Mouse (Mus musculus): ENCODE results near the gene Mfap4. TPM values are rescaled to one million over a fixed set of nuclear protein-coding genes. Genes with fewer than 3 reads are reported as not detected.

The Mfap4 gene
- polyA plus RNA-seq (2014; fragmentation: Nextera tagmentation; extraction: Ambion mirVana) = 615 and 660 TPM in 2 replicates

DNA sequence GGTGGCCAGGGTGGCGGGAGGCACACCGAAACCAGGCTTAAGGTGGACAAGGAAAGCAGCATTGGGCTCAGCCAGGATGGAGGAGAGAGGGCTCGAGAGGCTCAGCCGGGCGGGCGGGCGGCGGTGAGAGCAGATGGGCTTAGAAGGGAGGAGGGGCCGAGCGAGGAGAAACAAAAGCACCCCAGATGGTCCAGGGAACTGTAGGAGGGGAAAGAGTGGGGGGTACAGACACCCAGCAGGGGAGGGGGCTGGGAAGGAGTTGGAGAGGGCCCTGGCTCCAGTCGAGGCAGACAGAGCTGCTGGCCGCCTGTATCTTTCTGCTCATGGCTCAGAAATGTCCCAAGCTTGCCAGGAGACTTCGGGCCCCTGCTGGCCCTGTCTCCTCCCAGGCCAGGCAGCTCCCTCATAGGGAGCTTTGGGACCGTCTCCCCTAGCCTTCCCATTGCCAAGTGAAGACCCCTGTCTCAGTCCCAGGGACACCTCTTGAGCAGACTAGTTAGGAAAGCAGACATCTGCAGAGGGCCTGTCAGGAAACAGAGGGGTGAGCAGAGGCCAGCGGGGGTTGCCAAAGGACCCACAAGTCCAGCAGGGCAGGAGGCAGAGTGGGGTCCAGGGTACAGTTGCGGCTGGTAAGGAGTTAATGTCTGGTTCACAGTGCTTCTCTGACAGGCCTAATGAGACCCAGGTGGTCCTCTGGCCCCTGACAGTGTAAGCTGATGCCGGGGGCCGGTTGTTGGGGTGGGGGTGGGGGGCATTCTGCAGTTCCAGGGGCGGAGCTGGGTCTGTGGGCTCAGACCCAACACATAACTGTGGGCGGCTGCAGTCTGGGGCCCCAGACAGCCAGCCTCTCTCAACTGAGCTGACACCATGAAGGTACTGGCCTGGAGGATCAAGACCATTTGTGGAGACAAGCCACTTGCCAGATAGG lies at the start of gene Mfap4:
Gene Mfap4 (plus strand): TSS at position 819 of the 928 bp plus-strand sequence.
- peaks cover 26% of the 10 kb centered on the region for H3K4me1 ChIP-seq (ENCODE audit: insufficient read depth)
- no peaks in the 10 kb centered on the region for H3K27me3 ChIP-seq (ENCODE audit: insufficient read depth, low read length)
- H3K9ac ChIP-seq = peak within 1 kb of the TSS; percentile 55
- no peaks in the 10 kb centered on the region for H3K9me3 ChIP-seq (ENCODE audit: low read depth, low read length)
- peak within 1 kb of the TSS; percentile 96 for H3K27ac ChIP-seq (ENCODE audit: low read depth)
- DNase-seq (peak; percentile 89), ATAC-seq (ENCODE audit: insufficient read depth) (peak; percentile 91)
- WGBS = 11% methylated on average over 20 of the region's 20 CpGs
- peaks cover 24% of the 10 kb centered on the region for H3K36me3 ChIP-seq (ENCODE audit: insufficient read depth)
- TF ChIP-seq CTCF (IDR thresholded peaks at IDR 0.05; ENCODE audit: low read depth) = no peak
- H3K4me3 ChIP-seq (ENCODE audit: low read depth, low read length) = peak within 1 kb of the TSS; percentile 45
- peak within 1 kb of the TSS; percentile 64 for H3K4me2 ChIP-seq

- no peak for TF ChIP-seq CTCF (IDR thresholded peaks at IDR 0.05; ENCODE audit: low read depth)
- no peaks in the 10 kb centered on the region for H3K9me3 ChIP-seq (ENCODE audit: low read depth, low read length)
- no peaks in the 10 kb centered on the region for H3K36me3 ChIP-seq (ENCODE audit: insufficient read depth)
- H3K27ac ChIP-seq (ENCODE audit: low read depth) = no peak overlapping the region
- ATAC-seq (ENCODE audit: insufficient read depth) (no peak), DNase-seq (no peak)
- no peak overlapping the region for H3K4me3 ChIP-seq (ENCODE audit: low read depth, low read length)
- H3K9ac ChIP-seq = no peak overlapping the region
- H3K4me2 ChIP-seq = no peak overlapping the region
- 58% methylated on average over 2 of the region's 2 CpGs for WGBS
- H3K4me1 ChIP-seq (ENCODE audit: insufficient read depth) = no peaks in the 10 kb centered on the region
- no peaks in the 10 kb centered on the region for H3K27me3 ChIP-seq (ENCODE audit: insufficient read depth, low read length)
Observed at GRCm38 (mm10) chr11:61436298-61436697, 48.9 kb upstream of the Mfap4 start.

- WGBS = 65% methylated on average over 3 of the region's 3 CpGs
- no peak for DNase-seq
Observed at GRCm38 (mm10) chr11:61439170-61439569, 46.1 kb upstream of the Mfap4 start.

GRCm38 (mm10) chr11:61440416-61440815 lies 44.8 kb upstream of the Mfap4 start:
- no peaks in the 10 kb centered on the region for H3K9me3 ChIP-seq (ENCODE audit: low read depth, low read length)
- no peak for TF ChIP-seq CTCF (IDR thresholded peaks at IDR 0.05; ENCODE audit: low read depth)
- H3K4me1 ChIP-seq (ENCODE audit: insufficient read depth) = no peaks in the 10 kb centered on the region
- no peak for ATAC-seq (ENCODE audit: insufficient read depth)
- H3K36me3 ChIP-seq (ENCODE audit: insufficient read depth) = no peaks in the 10 kb centered on the region
- H3K27me3 ChIP-seq (ENCODE audit: insufficient read depth, low read length) = no peaks in the 10 kb centered on the region
- 91% methylated on average over 4 of the region's 4 CpGs for WGBS
- no peak overlapping the region for H3K4me3 ChIP-seq (ENCODE audit: low read depth, low read length)
- DNase-seq = no peak
- H3K9ac ChIP-seq = no peak overlapping the region
- no peak overlapping the region for H3K27ac ChIP-seq (ENCODE audit: low read depth)
- H3K4me2 ChIP-seq = no peak overlapping the region

More at GRCm38 (mm10) chr11:61439170-61439569, 46.1 kb upstream of the Mfap4 start:
- no peak overlapping the region for H3K4me3 ChIP-seq (ENCODE audit: low read depth, low read length)
- H3K36me3 ChIP-seq (ENCODE audit: insufficient read depth) = no peaks in the 10 kb centered on the region
- no peaks in the 10 kb centered on the region for H3K9me3 ChIP-seq (ENCODE audit: low read depth, low read length)
- ATAC-seq (ENCODE audit: insufficient read depth) = no peak
- no peaks in the 10 kb centered on the region for H3K4me1 ChIP-seq (ENCODE audit: insufficient read depth)
- H3K27me3 ChIP-seq (ENCODE audit: insufficient read depth, low read length) = no peaks in the 10 kb centered on the region
- H3K27ac ChIP-seq (ENCODE audit: low read depth) = no peak overlapping the region
- no peak overlapping the region for H3K9ac ChIP-seq
- H3K4me2 ChIP-seq = no peak overlapping the region
- TF ChIP-seq CTCF (IDR thresholded peaks at IDR 0.05; ENCODE audit: low read depth) = no peak

DNA sequence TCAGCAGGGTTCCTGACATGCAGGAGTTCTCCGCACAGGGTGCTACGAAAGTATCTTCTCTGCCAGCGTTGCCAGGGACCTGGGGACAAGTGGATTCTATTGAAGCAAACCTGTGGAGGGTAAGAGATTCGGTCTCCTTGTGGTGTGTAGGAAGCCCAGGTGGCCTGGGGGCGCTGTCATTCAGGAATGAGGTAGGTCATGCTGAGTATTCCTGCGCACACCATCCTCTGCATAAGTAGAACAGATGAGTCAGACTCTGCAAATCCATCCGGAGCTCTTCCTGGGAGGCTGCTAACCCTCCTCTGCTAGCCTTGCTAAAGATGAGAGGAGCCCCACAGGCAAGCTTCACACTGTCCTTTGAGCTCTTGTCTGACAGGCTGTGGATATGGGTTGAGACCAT lies 43.6 kb upstream of the Mfap4 start:
- no peak overlapping the region for H3K9ac ChIP-seq
- H3K27ac ChIP-seq (ENCODE audit: low read depth) = no peak overlapping the region
- no peak for DNase-seq
- TF ChIP-seq CTCF (IDR thresholded peaks at IDR 0.05; ENCODE audit: low read depth) = no peak
- H3K4me1 ChIP-seq (ENCODE audit: insufficient read depth) = no peaks in the 10 kb centered on the region
- H3K9me3 ChIP-seq (ENCODE audit: low read depth, low read length) = no peaks in the 10 kb centered on the region
- no peak overlapping the region for H3K4me2 ChIP-seq
- 75% methylated on average over 7 of the region's 7 CpGs for WGBS
- no peak overlapping the region for H3K4me3 ChIP-seq (ENCODE audit: low read depth, low read length)
- H3K27me3 ChIP-seq (ENCODE audit: insufficient read depth, low read length) = no peaks in the 10 kb centered on the region
- no peak for ATAC-seq (ENCODE audit: insufficient read depth)
- H3K36me3 ChIP-seq (ENCODE audit: insufficient read depth) = no peaks in the 10 kb centered on the region

- no peak overlapping the region for H3K9ac ChIP-seq
- H3K27ac ChIP-seq (ENCODE audit: low read depth) = no peak overlapping the region
- H3K36me3 ChIP-seq (ENCODE audit: insufficient read depth) = no peaks in the 10 kb centered on the region
- H3K4me1 ChIP-seq (ENCODE audit: insufficient read depth) = peaks cover 8% of the 10 kb centered on the region; the same call in 1 of the 2 replicates
- DNase-seq (no peak), ATAC-seq (ENCODE audit: insufficient read depth) (no peak)
- no peak overlapping the region for H3K4me2 ChIP-seq
- no peaks in the 10 kb centered on the region for H3K9me3 ChIP-seq (ENCODE audit: low read depth, low read length)
- H3K4me3 ChIP-seq (ENCODE audit: low read depth, low read length) = no peak overlapping the region
- no peak for TF ChIP-seq CTCF (IDR thresholded peaks at IDR 0.05; ENCODE audit: low read depth)
- H3K27me3 ChIP-seq (ENCODE audit: insufficient read depth, low read length) = no peaks in the 10 kb centered on the region
- 81% methylated on average over 6 of the region's 6 CpGs for WGBS
Observed at GRCm38 (mm10) chr11:61443807-61444206, 41.4 kb upstream of the Mfap4 start.

GRCm38 (mm10) chr11:61447296-61447695 lies 37.9 kb upstream of the Mfap4 start:
- no peak for ATAC-seq (ENCODE audit: insufficient read depth)
- Histone ChIP-seq H3K4me3 (ENCODE audit: low read depth, low read length) (no peak overlapping the region), H3K36me3 (ENCODE audit: insufficient read depth) (no peaks in the 10 kb centered on the region), H3K4me1 (ENCODE audit: insufficient read depth) (peaks cover 9% of the 10 kb centered on the region; the same call in 1 of the 2 replicates), H3K9ac (no peak overlapping the region), H3K27me3 (ENCODE audit: insufficient read depth, low read length) (no peaks in the 10 kb centered on the region), H3K27ac (ENCODE audit: low read depth) (no peak overlapping the region), H3K4me2 (no peak overlapping the region), H3K9me3 (ENCODE audit: low read depth, low read length) (no peaks in the 10 kb centered on the region)
- 82% methylated on average over 8 of the region's 8 CpGs for WGBS
- DNase-seq = no peak
- TF ChIP-seq CTCF (IDR thresholded peaks at IDR 0.05; ENCODE audit: low read depth) = no peak

Measured in lung, embryonic 14.5 days (tissue).